Mouse (Mus musculus) midbrain, embryonic 14.5 days (tissue): Measurements from ENCODE around the gene Adipor1. TPM values are rescaled to one million over a fixed set of nuclear protein-coding genes. Genes with fewer than 3 reads are reported as not detected.

ENCODE experiments used
- ATAC-seq: fragments of 200-750 bp; cut with Nextera tagmentation; 2 replicates; pipeline ENCODE4 v1.8.0; 2017; ENCODE audit warnings: moderate number of reproducible peaks, moderate library complexity; ENCODE audit not compliant: low FRiP score, low TSS enrichment
- DNase-seq: peaks from one replicate; pipeline ENCODE4 v3.0.0-alpha.2; 2015
- H3K27ac ChIP-seq: fragments of 300-500 bp; sonication (generic); replicated peaks from 2 replicates; pipeline ENCODE4 v1.5.1; 2014; ENCODE audit warnings: mild to moderate bottlenecking, low read depth, low read length, moderate library complexity
- H3K27me3 ChIP-seq: fragments of 300-500 bp; sonication (generic); 2 replicates; pipeline ENCODE4 v1.6.1; 2014; ENCODE audit warnings: low read length, control low read depth, mixed read lengths; ENCODE audit not compliant: control insufficient read depth, insufficient read depth
- H3K36me3 ChIP-seq: fragments of 300-500 bp; sonication (generic); 2 replicates; pipeline ENCODE4 v1.6.1; 2014; ENCODE audit warnings: low read length, control low read depth; ENCODE audit not compliant: control insufficient read depth, insufficient read depth
- H3K4me1 ChIP-seq: fragments of 300-500 bp; sonication (generic); 2 replicates; pipeline ENCODE4 v1.6.1; 2014; ENCODE audit warnings: mild to moderate bottlenecking, antibody characterized with exemption, low read length, control low read depth; ENCODE audit not compliant: control insufficient read depth, insufficient read depth
- H3K4me2 ChIP-seq: fragments of 300-500 bp; sonication (generic); 2 replicates; pipeline ENCODE4 v1.6.1; 2014; ENCODE audit warnings: mild to moderate bottlenecking, low read length, moderate library complexity
- H3K4me3 ChIP-seq: fragments of 300-500 bp; sonication (generic); replicated peaks from 2 replicates; pipeline ENCODE4 v1.5.1; 2014; ENCODE audit warnings: low read depth, low read length
- H3K9ac ChIP-seq: fragments of 300-500 bp; sonication (generic); replicated peaks from 2 replicates; pipeline ENCODE4 v1.6.1; 2014; ENCODE audit warnings: mild to moderate bottlenecking, low read length, moderate library complexity
- H3K9me3 ChIP-seq: fragments of 300-500 bp; sonication (generic); 2 replicates; pipeline ENCODE4 v1.6.1; 2016; ENCODE audit warnings: low read length, control low read depth, mixed read lengths; ENCODE audit not compliant: control insufficient read depth
- whole genome bisulfite sequencing: fragments of 180-500 bp; shearing (Covaris S2); extraction: QIAGEN DNeasy Blood & Tissue Kit; methylation state at CpG from one replicate; pipeline ENCODE4 v1.1.7; 2014; 5-methylcytosine and 5-hydroxymethylcytosine counted together
- polyA plus RNA-seq: library from polyadenylated mRNA; unstranded; fragments of >200 nt; fragmentation: Nextera tagmentation; extraction: Ambion mirVana; gene quantifications from 2 replicates; pipeline ENCODE4 v1.2.1, GENCODE M21; 2014

The Adipor1 gene
- polyA plus RNA-seq, 1 experiment from 2014 or later: 70.5 TPM

DNA sequence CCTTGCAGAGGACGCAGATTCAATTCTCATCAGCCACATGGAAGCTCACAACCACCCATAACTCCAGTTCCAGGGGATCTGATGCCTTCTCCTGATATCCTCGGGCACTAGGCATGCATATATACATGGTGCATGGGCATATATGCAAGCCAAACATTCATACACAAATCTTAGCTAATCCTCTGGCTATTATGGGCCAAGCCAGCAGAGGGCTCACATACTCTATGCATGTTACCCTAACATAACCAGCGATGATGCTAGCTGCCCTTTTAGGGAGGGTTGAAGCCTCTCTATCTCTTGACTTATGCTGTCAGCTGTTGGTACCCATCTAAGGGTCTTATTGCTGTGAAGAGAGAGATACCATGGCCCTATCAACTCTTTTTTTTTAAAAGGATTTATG lies 35.8 kb downstream of the Adipor1 start:
- no peak overlapping the region for H3K9ac ChIP-seq

DNA sequence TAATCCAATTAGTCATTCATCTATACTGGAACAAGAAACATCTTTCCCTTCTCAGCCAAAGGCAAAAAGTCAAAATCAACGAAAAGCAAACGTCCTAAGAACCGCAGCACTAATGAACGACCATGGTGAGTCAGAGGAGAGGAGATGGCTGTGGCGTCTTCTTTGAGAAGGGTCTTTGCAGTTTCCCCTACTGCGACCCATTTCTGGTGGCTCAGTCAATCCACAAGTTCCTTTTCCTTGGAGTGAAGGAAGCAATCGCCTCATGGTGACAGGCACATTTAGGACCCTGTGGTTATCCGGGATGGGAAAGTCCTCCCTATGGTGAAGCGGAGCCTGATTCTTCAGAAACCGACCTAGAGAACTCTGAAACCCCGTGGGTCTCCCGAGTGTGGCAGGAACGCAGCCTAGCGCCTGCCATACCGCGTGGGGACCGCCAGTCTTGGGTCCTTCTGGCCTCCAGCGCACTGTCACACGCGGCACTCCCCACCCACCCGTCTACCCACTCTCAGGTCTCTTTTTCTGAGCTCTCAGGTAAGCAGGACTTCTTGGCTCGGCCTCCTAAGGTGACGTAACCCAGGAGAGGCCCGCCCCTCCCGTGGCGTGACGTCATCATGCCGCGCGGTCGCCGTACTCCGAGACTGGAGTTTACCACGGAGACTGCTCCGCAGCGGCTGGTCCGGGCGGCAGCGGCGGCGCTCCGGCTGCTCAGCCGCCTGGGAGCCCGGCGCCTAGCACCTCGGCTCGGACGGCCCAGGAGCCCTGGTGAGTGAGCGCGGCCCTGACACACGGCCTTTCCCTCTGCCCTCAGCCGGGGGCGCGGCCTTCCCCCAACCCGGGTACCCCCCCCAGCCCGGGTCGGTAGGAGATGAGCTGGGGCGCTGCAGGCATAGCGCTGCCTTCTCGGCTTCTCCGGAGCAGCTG lies 40.0 kb downstream of the Adipor1 start, which contains the start of gene Klhl12:
Klhl12 (plus strand) TSS at position 628 of the 921 bp plus-strand sequence.
- peaks cover 10% of the 10 kb centered on the region for H3K36me3 ChIP-seq
- H3K4me3 ChIP-seq: peak within 1 kb of the TSS; percentile 96
- WGBS: 1% methylated on average over 61 of the region's 61 CpGs
- H3K27me3 ChIP-seq: no peaks in the 10 kb centered on the region
- DNase-seq: peak; percentile 95
- H3K4me2 ChIP-seq: peak within 1 kb of the TSS; percentile 80
- peak; percentile 90 for ATAC-seq
- no peaks in the 10 kb centered on the region for H3K9me3 ChIP-seq
- H3K4me1 ChIP-seq: peaks cover 14% of the 10 kb centered on the region; the same call in 1 of the 2 replicates
- H3K9ac ChIP-seq: peak within 1 kb of the TSS; percentile 86
- H3K27ac ChIP-seq: peak within 1 kb of the TSS; percentile 67; the same call in 1 of the 2 replicates

More for the DNA sequence above, 35.8 kb downstream of the Adipor1 start:
- Histone ChIP-seq H3K4me3 (no peak overlapping the region), H3K27ac (no peak overlapping the region), H3K36me3 (no peaks in the 10 kb centered on the region), H3K4me1 (peaks cover 7% of the 10 kb centered on the region; the same call in 1 of the 2 replicates), H3K4me2 (no peak overlapping the region), H3K9me3 (no peaks in the 10 kb centered on the region), H3K27me3 (no peaks in the 10 kb centered on the region)
- 51% methylated on average over 3 of the region's 3 CpGs for WGBS
- no peak for ATAC-seq
- peak; percentile 72 for DNase-seq

DNA sequence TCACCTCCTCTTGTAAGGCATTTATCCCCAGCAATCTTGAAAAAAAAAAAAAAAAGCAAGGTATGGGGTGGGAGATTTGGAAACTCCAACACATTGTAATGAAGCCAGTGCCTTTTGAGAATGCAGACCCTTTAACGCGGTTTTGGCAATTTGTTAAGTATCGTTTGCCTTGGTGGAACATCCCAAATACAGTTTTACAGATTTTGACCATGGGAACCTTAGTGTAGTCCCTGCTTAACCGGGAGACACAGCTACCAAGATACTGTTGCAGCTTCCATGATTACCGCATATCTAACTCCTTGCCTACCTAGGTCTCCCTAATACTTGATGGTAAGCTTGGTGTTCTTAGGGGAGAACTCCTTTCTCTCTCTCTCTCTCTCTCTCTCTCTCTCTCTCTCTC lies 40.9 kb downstream of the Adipor1 start:
- no peak for ATAC-seq
- Histone ChIP-seq H3K4me1 (peaks cover 14% of the 10 kb centered on the region; the same call in 1 of the 2 replicates), H3K36me3 (peaks cover 18% of the 10 kb centered on the region), H3K9me3 (no peaks in the 10 kb centered on the region), H3K4me3 (peak overlapping the region; percentile 96), H3K27me3 (no peaks in the 10 kb centered on the region), H3K4me2 (peak overlapping the region; percentile 80), H3K9ac (peak overlapping the region; percentile 86), H3K27ac (no peak overlapping the region)
- WGBS: 24% methylated on average over 5 of the region's 5 CpGs
- DNase-seq: no peak

DNA sequence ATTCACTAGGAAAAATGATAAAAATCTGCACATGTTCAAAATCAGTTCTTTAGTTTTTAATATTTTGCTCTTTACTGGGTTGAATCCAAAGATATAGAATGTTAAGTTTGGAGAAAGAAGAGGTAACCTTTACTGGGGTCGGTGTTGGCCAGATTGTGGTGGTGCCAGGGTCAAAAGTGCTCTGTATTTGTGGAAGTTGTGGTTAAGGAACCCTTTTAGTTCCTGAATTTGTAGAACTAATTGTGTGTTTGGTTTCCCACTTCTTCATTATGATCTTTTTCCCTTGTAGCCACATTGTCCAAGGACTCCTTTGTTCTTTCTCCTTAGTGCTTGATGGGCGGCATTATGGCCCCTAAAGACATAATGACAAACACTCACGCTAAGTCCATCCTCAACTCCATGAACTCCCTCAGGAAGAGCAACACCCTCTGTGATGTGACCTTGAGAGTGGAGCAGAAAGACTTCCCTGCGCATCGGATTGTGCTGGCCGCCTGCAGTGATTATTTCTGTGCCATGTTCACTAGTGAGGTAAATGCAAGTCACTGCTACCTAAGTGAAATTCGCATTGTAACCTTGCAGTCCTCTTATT lies 43.1 kb downstream of the Adipor1 start:
- Histone ChIP-seq H3K27ac (no peak overlapping the region), H3K4me2 (no peak overlapping the region), H3K36me3 (peaks cover 21% of the 10 kb centered on the region), H3K9me3 (no peaks in the 10 kb centered on the region), H3K27me3 (no peaks in the 10 kb centered on the region), H3K4me1 (peaks cover 14% of the 10 kb centered on the region; the same call in 1 of the 2 replicates), H3K4me3 (no peak overlapping the region), H3K9ac (no peak overlapping the region)
- 92% methylated on average over 7 of the region's 7 CpGs for WGBS
- ATAC-seq (no peak), DNase-seq (no peak)

DNA sequence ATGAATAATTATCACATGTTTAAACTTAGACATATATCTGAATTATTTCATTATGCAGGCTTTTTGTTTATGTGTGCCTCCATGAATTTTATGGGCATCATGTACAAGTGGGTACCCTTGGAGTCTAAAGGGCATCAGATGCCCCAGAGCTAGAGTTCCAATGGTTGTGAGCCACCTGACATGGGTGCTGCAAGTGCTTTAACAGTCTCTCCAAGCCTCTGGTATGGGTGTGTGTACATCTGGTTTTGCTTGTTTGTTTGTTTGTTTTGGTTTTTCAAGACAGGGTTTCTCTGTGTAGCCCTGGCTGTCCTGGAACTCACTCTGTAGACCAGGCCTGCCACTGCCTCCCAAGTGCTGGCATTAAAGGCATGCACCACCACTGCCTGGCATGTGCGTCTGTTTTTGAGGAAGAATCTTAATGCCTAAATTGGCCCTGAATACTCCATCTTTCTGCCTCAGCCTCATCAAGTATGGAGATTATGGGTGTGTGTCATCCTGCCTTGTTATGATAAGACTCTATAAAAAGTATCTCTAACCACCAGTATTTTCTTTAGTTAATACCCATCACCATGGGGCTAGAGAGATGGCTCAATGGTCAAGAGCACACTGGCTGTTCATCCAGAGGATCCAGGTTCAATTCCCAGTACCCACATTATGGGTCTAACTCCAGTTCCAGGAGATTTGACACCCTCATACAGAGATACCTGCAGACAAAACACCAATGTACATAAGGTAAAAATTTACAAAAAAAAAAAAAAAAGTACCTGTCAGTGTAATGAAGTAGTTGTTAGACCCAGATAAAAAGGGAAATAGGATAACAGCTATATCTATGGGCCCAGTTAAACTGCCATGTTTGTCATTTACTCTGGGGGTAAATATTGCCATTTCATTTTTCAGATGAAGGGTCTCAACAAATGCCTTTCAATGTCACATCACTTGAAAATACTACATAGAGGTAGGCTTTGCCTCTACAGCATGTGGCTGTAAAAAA lies 45.4 kb downstream of the Adipor1 start:
- no peak overlapping the region for H3K4me2 ChIP-seq
- DNase-seq (no peak), ATAC-seq (no peak)
- H3K27ac ChIP-seq: no peak overlapping the region
- no peak overlapping the region for H3K4me3 ChIP-seq
- peaks cover 36% of the 10 kb centered on the region for H3K36me3 ChIP-seq
- H3K9me3 ChIP-seq: no peaks in the 10 kb centered on the region
- WGBS: 93% methylated on average over 1 of the region's 1 CpGs
- H3K4me1 ChIP-seq: peaks cover 10% of the 10 kb centered on the region; the same call in 1 of the 2 replicates
- no peaks in the 10 kb centered on the region for H3K27me3 ChIP-seq
- no peak overlapping the region for H3K9ac ChIP-seq

Other genes with a start within 250 kb of the Adipor1 start
- gene Chil1, start 233.2 kb upstream of the Adipor1 start, polyA plus RNA-seq: 3.6 and 3.7 TPM in 2 replicates
- gene Mybph, start 221.9 kb upstream of the Adipor1 start, polyA plus RNA-seq: 0.12 TPM in 1 of 2 replicates, not detected in the other
- gene Adora1, start 179.9 kb upstream of the Adipor1 start, polyA plus RNA-seq: 7.3 and 10.6 TPM in 2 replicates
- gene Myog, start 125.4 kb upstream of the Adipor1 start, polyA plus RNA-seq: not detected in 2 replicates
- gene Ppfia4, start 82.5 kb upstream of the Adipor1 start, polyA plus RNA-seq: 11.5 and 14.4 TPM in 2 replicates
- gene Tmem183a, start 53.4 kb upstream of the Adipor1 start, polyA plus RNA-seq: 121 and 151 TPM in 2 replicates
- gene 4933406M09Rik, start 29.4 kb upstream of the Adipor1 start, polyA plus RNA-seq: not detected in 2 replicates
- gene Cyb5r1, start 9.8 kb upstream of the Adipor1 start, polyA plus RNA-seq: 9.0 and 9.2 TPM in 2 replicates
- gene Klhl12, start 40.2 kb downstream of the Adipor1 start, polyA plus RNA-seq: 19.6 and 34.4 TPM in 2 replicates
- 69.4 and 75.3 TPM in 2 replicates for gene Rabif, start 79.3 kb downstream of the Adipor1 start, polyA plus RNA-seq
- not detected in 2 replicates for gene Mgat4e, start 134.3 kb downstream of the Adipor1 start, polyA plus RNA-seq
- gene Kdm5b, start 144.8 kb downstream of the Adipor1 start, polyA plus RNA-seq: 79.7 and 111 TPM in 2 replicates
- 1.3 and 2.1 TPM in 2 replicates for gene Syt2, start 231.3 kb downstream of the Adipor1 start, polyA plus RNA-seq